Mouse (Mus musculus): ENCODE measurements at regions not wholly inside any gene's neighbourhood (a gene's known extent, or its start where the extent isn't known, plus 50 kb on each side); places are given as distances from the start of the nearest gene placed in this dataset.

- no peaks in the 10 kb centered on the region for H3K27me3 ChIP-seq (ENCODE audit: control insufficient read depth, insufficient read depth, low read length)
- no peak overlapping the region for H3K27ac ChIP-seq (ENCODE audit: insufficient read depth, low read length)
- 8% methylated on average over 9 of the region's 9 CpGs for WGBS
- H3K4me3 ChIP-seq (replicated peaks; ENCODE audit: insufficient read depth, low read depth, low read length) = no peak overlapping the region
- H3K4me1 ChIP-seq (ENCODE audit: control insufficient read depth, insufficient read depth, low read length) = no peaks in the 10 kb centered on the region
- peak in 1 of 2 experiments; percentile 11 for DNase-seq
- TF ChIP-seq CTCF (IDR thresholded peaks at IDR 0.05; ENCODE audit: borderline replicate concordance, insufficient read depth, low read depth, low read length) (no peak), POLR2A (IDR thresholded peaks at IDR 0.05; ENCODE audit: borderline replicate concordance, insufficient read depth, low read length) (no peak)
Measured at GRCm38 (mm10) chr11:18014610-18015009, 60.9 kb upstream of the Etaa1 start.

- H3K4me3 ChIP-seq (replicated peaks; ENCODE audit: insufficient read depth, low read depth, low read length) = no peak overlapping the region
- H3K4me1 ChIP-seq (ENCODE audit: control insufficient read depth, insufficient read depth, low read length) = no peaks in the 10 kb centered on the region
- H3K27ac ChIP-seq (ENCODE audit: insufficient read depth, low read length) = no peak overlapping the region
- no peak for DNase-seq
- TF ChIP-seq POLR2A (IDR thresholded peaks at IDR 0.05; ENCODE audit: borderline replicate concordance, insufficient read depth, low read length) (no peak), CTCF (IDR thresholded peaks at IDR 0.05; ENCODE audit: borderline replicate concordance, insufficient read depth, low read depth, low read length) (no peak)
- 82% methylated on average over 5 of the region's 5 CpGs for WGBS
- no peaks in the 10 kb centered on the region for H3K27me3 ChIP-seq (ENCODE audit: control insufficient read depth, insufficient read depth, low read length)
Measured at GRCm38 (mm10) chr11:18012085-18012484, 58.4 kb upstream of the Etaa1 start.

GRCm38 (mm10) chr11:18011101-18011733 lies 57.5 kb upstream of the Etaa1 start:
- 13% methylated on average over 13 of the region's 13 CpGs for WGBS
- peak; percentile 23 to 31 for DNase-seq
- no peaks in the 10 kb centered on the region for H3K27me3 ChIP-seq (ENCODE audit: control insufficient read depth, insufficient read depth, low read length)
- no peak overlapping the region for H3K27ac ChIP-seq (ENCODE audit: insufficient read depth, low read length)
- TF ChIP-seq POLR2A (IDR thresholded peaks at IDR 0.05; ENCODE audit: borderline replicate concordance, insufficient read depth, low read length) (no peak), CTCF (IDR thresholded peaks at IDR 0.05; ENCODE audit: borderline replicate concordance, insufficient read depth, low read depth, low read length) (peak; percentile 34; the same call in 1 of the 2 replicates)
- H3K4me1 ChIP-seq (ENCODE audit: control insufficient read depth, insufficient read depth, low read length) = no peaks in the 10 kb centered on the region
- H3K4me3 ChIP-seq (replicated peaks; ENCODE audit: insufficient read depth, low read depth, low read length) = peak overlapping the region; percentile 15

- H3K4me1 ChIP-seq (ENCODE audit: control insufficient read depth, insufficient read depth, low read length) = no peaks in the 10 kb centered on the region
- WGBS = 73% methylated on average over 6 of the region's 6 CpGs
- DNase-seq = no peak
- TF ChIP-seq CTCF (IDR thresholded peaks at IDR 0.05; ENCODE audit: borderline replicate concordance, insufficient read depth, low read depth, low read length) = no peak
- no peak for TF ChIP-seq POLR2A (IDR thresholded peaks at IDR 0.05; ENCODE audit: borderline replicate concordance, insufficient read depth, low read length)
- no peaks in the 10 kb centered on the region for H3K27me3 ChIP-seq (ENCODE audit: control insufficient read depth, insufficient read depth, low read length)
- no peak overlapping the region for H3K4me3 ChIP-seq (replicated peaks; ENCODE audit: insufficient read depth, low read depth, low read length)
- H3K27ac ChIP-seq (ENCODE audit: insufficient read depth, low read length) = no peak overlapping the region
Measured at GRCm38 (mm10) chr11:18008140-18008539, 54.5 kb upstream of the Etaa1 start.

All from cerebellum, adult 2 months (tissue).